Mouse (Mus musculus) erythroblast, embryonic 14.5 days (primary cell): ENCODE measurements around the gene Nsun7.

Source experiments
- GATA1 ChIP-seq: IDR thresholded peaks from 2 replicates; pipeline ENCODE4 v1.6.1; 2012; ENCODE audit warnings: low read length, inconsistent platforms, mixed read lengths
- TAL1 ChIP-seq: IDR thresholded peaks from 3 replicates; pipeline ENCODE4 v1.6.1; 2012; ENCODE audit warnings: low read length, inconsistent platforms, mixed read lengths

DNA sequence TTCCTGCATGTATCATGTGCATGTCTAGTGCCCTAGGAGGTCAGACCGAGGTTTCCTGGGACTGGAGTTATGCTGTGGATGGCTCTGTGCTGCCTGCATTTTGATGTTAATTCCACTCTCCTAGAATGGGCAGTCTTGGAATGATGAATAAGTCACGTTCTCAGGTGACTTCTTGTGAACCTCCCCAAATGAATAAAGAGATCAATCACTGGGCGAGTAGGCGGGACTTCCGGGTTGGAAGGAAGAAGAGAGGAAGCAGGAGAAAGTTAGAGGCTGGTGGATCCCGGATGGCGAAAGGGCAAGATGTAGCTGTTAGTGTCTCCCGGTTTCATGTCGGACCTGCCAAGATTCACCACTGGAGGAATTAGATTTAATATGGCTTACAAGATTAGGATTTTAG lies 82.6 kb downstream of the Nsun7 start:
- TF ChIP-seq GATA1 (no peak), TAL1 (no peak)
